Mouse (Mus musculus): ENCODE data around the gene Ext2.

Gene Ext2

GRCm38 (mm10) chr2:93643403-93643780 lies 179.0 kb downstream of the Ext2 start:
- DNase-seq (ENCODE audit: extremely low read depth, low read depth): no peak

DNA sequence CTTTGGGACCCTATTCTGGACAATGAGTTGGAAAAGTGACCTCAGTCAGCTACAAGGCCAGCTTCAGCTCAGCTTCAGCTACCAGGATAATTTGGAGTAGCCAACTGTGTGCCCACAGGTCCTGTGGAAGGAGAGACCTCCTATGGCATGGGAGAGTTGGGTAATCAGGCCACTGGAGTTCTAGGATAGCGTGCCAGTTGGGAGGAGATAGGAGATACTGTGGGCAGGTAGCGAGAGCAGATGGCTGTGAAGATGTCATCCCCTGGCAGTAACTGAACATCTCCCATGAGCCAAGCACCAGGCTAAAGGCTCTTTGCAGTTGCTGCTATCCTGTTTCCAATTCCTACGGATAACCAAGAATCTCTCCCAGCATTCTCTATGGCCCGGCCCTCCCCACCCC lies 187.8 kb downstream of the Ext2 start:
- no peak for DNase-seq (ENCODE audit: extremely low read depth, low read depth)

- DNase-seq (ENCODE audit: extremely low read depth, low read depth): no peak
These were observed 197.5 kb downstream of the Ext2 start for GRCm38 (mm10) chr2:93624665-93625408.

DNA sequence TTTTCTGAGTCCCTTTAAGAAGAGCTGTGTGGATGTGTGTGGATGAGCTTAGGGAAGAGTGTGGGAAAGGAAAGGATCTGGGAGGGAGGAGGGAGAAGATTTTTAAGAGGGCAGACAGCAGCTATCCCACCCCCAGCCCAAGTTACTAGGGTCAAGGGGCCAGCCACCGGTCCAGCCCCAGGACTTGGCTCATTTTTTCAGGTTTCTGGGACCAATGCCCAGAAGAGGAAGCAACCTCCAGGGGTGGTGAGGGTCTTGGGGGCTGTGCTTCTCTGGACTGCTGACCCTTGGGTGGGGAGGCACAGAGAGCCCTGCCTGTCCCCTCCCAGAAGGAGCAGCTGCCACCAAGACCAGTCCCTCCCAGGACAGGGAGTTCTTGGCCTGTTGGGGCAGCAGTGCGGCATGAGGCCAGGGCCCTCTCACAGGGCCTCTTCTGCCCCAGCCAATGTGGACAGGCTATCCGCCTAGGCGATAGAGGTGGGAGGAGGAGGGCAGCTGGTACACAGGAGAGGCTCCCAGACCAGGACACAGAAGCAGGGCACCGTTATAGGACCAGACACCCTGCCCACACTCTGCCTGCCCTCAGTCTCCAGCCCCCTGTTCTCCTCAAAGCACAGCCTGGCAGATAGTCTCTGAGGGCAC lies 203.0 kb downstream of the Ext2 start:
- no peak for DNase-seq (ENCODE audit: extremely low read depth, low read depth)

GRCm38 (mm10) chr2:93618447-93619199 lies 203.7 kb downstream of the Ext2 start:
- no peak for DNase-seq (ENCODE audit: extremely low read depth, low read depth)

- DNase-seq (ENCODE audit: extremely low read depth, low read depth): no peak
These were observed 206.3 kb downstream of the Ext2 start for GRCm38 (mm10) chr2:93615845-93616689.

DNA sequence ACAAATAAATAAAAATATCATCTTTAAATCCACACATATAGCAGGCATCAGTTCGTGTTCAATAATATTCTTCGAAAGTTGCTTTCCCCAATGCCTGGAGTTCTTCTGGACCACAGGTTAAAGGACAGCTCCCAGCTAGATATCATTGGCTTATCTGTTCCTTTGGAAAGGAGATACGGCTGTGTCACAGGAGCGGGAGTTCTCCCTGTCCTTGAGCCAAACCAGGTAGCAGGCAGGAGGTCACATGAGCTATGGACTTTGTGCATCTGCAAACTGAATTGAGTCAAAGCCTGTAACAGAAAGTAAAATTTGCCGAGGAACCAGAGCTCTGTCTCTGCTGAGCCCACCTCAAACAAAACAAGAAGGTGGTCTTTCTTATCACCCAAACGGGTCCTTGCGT lies 209.3 kb downstream of the Ext2 start:
- DNase-seq (ENCODE audit: extremely low read depth, low read depth): no peak

All from MEL-GATA-1-ER (cell line).